Mouse (Mus musculus): Measurements from ENCODE around the gene Pip4k2a. TPM values are rescaled to one million over a fixed set of nuclear protein-coding genes. Genes with fewer than 3 reads are reported as not detected.

The Pip4k2a gene
- total and polyA plus RNA-seq, 3 experiments = 4.3 to 7.6 (median 6.5) TPM

DNA sequence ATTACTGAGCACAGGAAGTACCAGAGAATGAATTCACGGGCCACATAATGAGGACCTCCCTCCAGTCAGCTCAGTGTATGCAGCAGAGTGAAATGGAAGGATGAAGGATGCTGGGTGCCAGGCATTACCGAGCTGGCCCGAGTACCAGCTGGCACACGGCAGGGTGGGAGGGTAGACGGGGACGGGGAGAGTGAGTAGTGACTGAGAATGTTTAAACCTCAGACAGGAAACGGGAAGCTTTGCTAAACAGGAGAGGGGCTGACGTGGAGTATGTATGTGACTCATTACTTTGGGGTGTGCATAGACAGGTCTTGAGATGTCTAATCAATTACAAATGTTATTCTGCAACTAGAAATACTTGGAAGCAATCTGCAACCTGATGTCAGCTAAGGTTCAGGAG lies 69.7 kb downstream of the Pip4k2a start:
- intact Hi-C loops (cut with DNase I) = no loop called here
- no peaks in the 10 kb centered on the region for H3K79me2 ChIP-seq (replicated peaks; ENCODE audit: control insufficient read depth, insufficient read depth, low read length)
- H3K4me3 ChIP-seq = no peak overlapping the region
- WGBS = 46% methylated on average over 8 of the region's 8 CpGs
- no peak for DNase-seq
- TF ChIP-seq POLR2A (IDR thresholded peaks at IDR 0.05; ENCODE audit: insufficient read depth, low read depth, low read length) (no peak), EP300 (IDR thresholded peaks at IDR 0.05; ENCODE audit: insufficient read depth, low read depth, low read length) (no peak), CTCF (IDR thresholded peaks at IDR 0.05) (no peak)
- no peak overlapping the region for H3K9ac ChIP-seq (ENCODE audit: low read depth, low read length)
- no peak overlapping the region for H3K27ac ChIP-seq
- H3K36me3 ChIP-seq (ENCODE audit: control insufficient read depth, insufficient read depth, low read length) = no peaks in the 10 kb centered on the region
- H3K27me3 ChIP-seq (ENCODE audit: control insufficient read depth, insufficient read depth, low read length) = no peaks in the 10 kb centered on the region
- no peaks in the 10 kb centered on the region for H3K4me1 ChIP-seq (ENCODE audit: control insufficient read depth, insufficient read depth, low read length)

- no peak for DNase-seq
Measured at GRCm38 (mm10) chr2:18923806-18924595, 73.9 kb downstream of the Pip4k2a start.

GRCm38 (mm10) chr2:18923098-18923649 lies 74.8 kb downstream of the Pip4k2a start:
- no peak overlapping the region for H3K4me3 ChIP-seq
- H3K27me3 ChIP-seq (ENCODE audit: control insufficient read depth, insufficient read depth, low read length) = no peaks in the 10 kb centered on the region
- 79% methylated on average over 9 of the region's 9 CpGs for WGBS
- no peaks in the 10 kb centered on the region for H3K4me1 ChIP-seq (ENCODE audit: control insufficient read depth, insufficient read depth, low read length)
- no peaks in the 10 kb centered on the region for H3K36me3 ChIP-seq (ENCODE audit: control insufficient read depth, insufficient read depth, low read length)
- intact Hi-C loops (cut with DNase I) = no loop called here
- DNase-seq = no peak
- H3K79me2 ChIP-seq (replicated peaks; ENCODE audit: control insufficient read depth, insufficient read depth, low read length) = no peaks in the 10 kb centered on the region
- no peak overlapping the region for H3K9ac ChIP-seq (ENCODE audit: low read depth, low read length)
- H3K27ac ChIP-seq = no peak overlapping the region
- TF ChIP-seq EP300 (IDR thresholded peaks at IDR 0.05; ENCODE audit: insufficient read depth, low read depth, low read length) (no peak), POLR2A (IDR thresholded peaks at IDR 0.05; ENCODE audit: insufficient read depth, low read depth, low read length) (no peak), CTCF (IDR thresholded peaks at IDR 0.05) (no peak)

More at GRCm38 (mm10) chr2:18923806-18924595, 73.9 kb downstream of the Pip4k2a start:
- intact Hi-C loops (cut with DNase I) = no loop called here
- WGBS = 58% methylated on average over 17 of the region's 17 CpGs
- Histone ChIP-seq H3K27me3 (ENCODE audit: control insufficient read depth, insufficient read depth, low read length) (no peaks in the 10 kb centered on the region), H3K4me3 (no peak overlapping the region), H3K9ac (ENCODE audit: low read depth, low read length) (no peak overlapping the region), H3K27ac (no peak overlapping the region), H3K4me1 (ENCODE audit: control insufficient read depth, insufficient read depth, low read length) (no peaks in the 10 kb centered on the region), H3K36me3 (ENCODE audit: control insufficient read depth, insufficient read depth, low read length) (no peaks in the 10 kb centered on the region), H3K79me2 (replicated peaks; ENCODE audit: control insufficient read depth, insufficient read depth, low read length) (no peaks in the 10 kb centered on the region)
- TF ChIP-seq CTCF (IDR thresholded peaks at IDR 0.05) (no peak), EP300 (IDR thresholded peaks at IDR 0.05; ENCODE audit: insufficient read depth, low read depth, low read length) (no peak), POLR2A (IDR thresholded peaks at IDR 0.05; ENCODE audit: insufficient read depth, low read depth, low read length) (no peak)

DNA sequence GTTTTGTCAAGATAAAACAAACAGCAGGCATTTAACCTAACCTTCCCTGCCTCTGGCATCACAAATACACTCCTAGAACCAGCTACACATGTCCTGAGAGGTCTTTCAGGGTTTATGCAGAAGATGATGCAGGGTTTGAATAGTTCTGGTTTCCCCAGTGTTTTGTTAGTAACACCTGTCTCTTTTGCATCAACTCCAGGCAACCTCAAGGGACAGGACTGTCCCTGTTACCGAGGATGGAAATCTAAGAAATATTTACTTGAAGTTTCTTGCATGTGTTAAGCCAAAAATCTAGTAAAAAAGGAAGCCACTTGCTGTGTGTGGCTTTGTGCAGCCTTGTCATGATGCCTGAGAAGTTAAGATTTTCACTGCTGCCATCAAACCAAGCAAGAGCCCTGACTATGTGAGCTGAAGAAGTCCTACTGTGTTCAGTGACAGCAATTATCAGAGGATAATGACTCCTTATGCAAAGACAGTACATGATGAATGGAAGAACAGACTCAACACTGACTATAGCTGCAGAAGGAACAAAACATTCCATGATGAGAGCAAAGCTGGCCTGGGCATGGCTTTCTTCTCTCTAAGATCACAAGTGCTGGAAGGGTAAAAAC lies 76.3 kb downstream of the Pip4k2a start:
- WGBS = 45% methylated on average over 1 of the region's 1 CpGs
- H3K9ac ChIP-seq (ENCODE audit: low read depth, low read length) = no peak overlapping the region
- intact Hi-C loops (cut with DNase I) = no loop called here
- H3K79me2 ChIP-seq (replicated peaks; ENCODE audit: control insufficient read depth, insufficient read depth, low read length) = no peaks in the 10 kb centered on the region
- TF ChIP-seq POLR2A (IDR thresholded peaks at IDR 0.05; ENCODE audit: insufficient read depth, low read depth, low read length) (no peak), EP300 (IDR thresholded peaks at IDR 0.05; ENCODE audit: insufficient read depth, low read depth, low read length) (no peak), CTCF (IDR thresholded peaks at IDR 0.05) (no peak)
- H3K27ac ChIP-seq = no peak overlapping the region
- peaks cover 2% of the 10 kb centered on the region for H3K4me1 ChIP-seq (ENCODE audit: control insufficient read depth, insufficient read depth, low read length)
- H3K4me3 ChIP-seq = no peak overlapping the region
- H3K36me3 ChIP-seq (ENCODE audit: control insufficient read depth, insufficient read depth, low read length) = no peaks in the 10 kb centered on the region
- H3K27me3 ChIP-seq (ENCODE audit: control insufficient read depth, insufficient read depth, low read length) = no peaks in the 10 kb centered on the region
- no peak for DNase-seq

GRCm38 (mm10) chr2:18920461-18920877 lies 77.5 kb downstream of the Pip4k2a start:
- intact Hi-C loops (cut with DNase I) = no loop called here
- DNase-seq = no peak
- Histone ChIP-seq H3K27me3 (ENCODE audit: control insufficient read depth, insufficient read depth, low read length) (no peaks in the 10 kb centered on the region), H3K79me2 (replicated peaks; ENCODE audit: control insufficient read depth, insufficient read depth, low read length) (no peaks in the 10 kb centered on the region), H3K36me3 (ENCODE audit: control insufficient read depth, insufficient read depth, low read length) (no peaks in the 10 kb centered on the region), H3K27ac (no peak overlapping the region), H3K4me1 (ENCODE audit: control insufficient read depth, insufficient read depth, low read length) (peaks cover 3% of the 10 kb centered on the region), H3K9ac (ENCODE audit: low read depth, low read length) (no peak overlapping the region), H3K4me3 (no peak overlapping the region)
- no peak for TF ChIP-seq CTCF (IDR thresholded peaks at IDR 0.05)
- TF ChIP-seq POLR2A (IDR thresholded peaks at IDR 0.05; ENCODE audit: insufficient read depth, low read depth, low read length) = no peak
- no peak for TF ChIP-seq EP300 (IDR thresholded peaks at IDR 0.05; ENCODE audit: insufficient read depth, low read depth, low read length)
- WGBS = 58% methylated on average over 2 of the region's 2 CpGs

Measured in heart, adult 2 months (tissue).